Mouse (Mus musculus) cerebellum, adult 8-10 months (tissue): ENCODE results near the gene Ranbp10.

ENCODE experiments used
- DNase-seq: peaks from one replicate; pipeline ENCODE4 v3.0.0; 2022

The Ranbp10 gene

GRCm38 (mm10) chr8:105826861-105827848 lies at the start of gene Ranbp10, which contains the start of gene Tsnaxip1:
TSS of gene Ranbp10 (minus strand) at chr8:105827350.
TSS of gene Tsnaxip1 (plus strand) at chr8:105827731.
- peak; percentile 95 for DNase-seq

- no peak for DNase-seq
Measured at GRCm38 (mm10) chr8:105874301-105874700, 47.2 kb upstream of the Ranbp10 start.

GRCm38 (mm10) chr8:105866364-105867029 lies 39.3 kb upstream of the Ranbp10 start:
- no peak for DNase-seq

- DNase-seq, result no peak
Measured at GRCm38 (mm10) chr8:105861951-105862350, 34.8 kb upstream of the Ranbp10 start.

- peak; percentile 89 for DNase-seq
Measured at GRCm38 (mm10) chr8:105860143-105860981, 33.2 kb upstream of the Ranbp10 start, which contains the start of gene Nutf2. TSS of gene Nutf2 (plus strand) at chr8:105860580.

GRCm38 (mm10) chr8:105859314-105859713 lies 32.2 kb upstream of the Ranbp10 start:
- no peak for DNase-seq

GRCm38 (mm10) chr8:105858495-105858894 lies 31.3 kb upstream of the Ranbp10 start:
- no peak for DNase-seq

- no peak for DNase-seq
Measured at GRCm38 (mm10) chr8:105856168-105856835, 29.2 kb upstream of the Ranbp10 start.

GRCm38 (mm10) chr8:105855248-105856167 lies 28.4 kb upstream of the Ranbp10 start:
- peak; percentile 57 for DNase-seq

GRCm38 (mm10) chr8:105854715-105855216 lies 27.6 kb upstream of the Ranbp10 start, which contains the start of gene Thap11:
TSS of gene Thap11 (plus strand) at chr8:105855132.
- peak; percentile 88 for DNase-seq

GRCm38 (mm10) chr8:105854303-105854702 lies 27.2 kb upstream of the Ranbp10 start:
- peak; percentile 44 for DNase-seq

- no peak for DNase-seq
Measured at GRCm38 (mm10) chr8:105853178-105853577, 26.0 kb upstream of the Ranbp10 start, which contains the start of gene Cenpt. TSS of gene Cenpt (minus strand) at chr8:105853278.

GRCm38 (mm10) chr8:105852146-105852729 lies 25.1 kb upstream of the Ranbp10 start:
- no peak for DNase-seq

GRCm38 (mm10) chr8:105851651-105852143 lies 24.5 kb upstream of the Ranbp10 start:
- peak; percentile 78 for DNase-seq

- DNase-seq, result no peak
Measured at GRCm38 (mm10) chr8:105850611-105851010, 23.5 kb upstream of the Ranbp10 start.

GRCm38 (mm10) chr8:105850014-105850413 lies 22.9 kb upstream of the Ranbp10 start:
- DNase-seq, result no peak

GRCm38 (mm10) chr8:105846678-105847077 lies 19.5 kb upstream of the Ranbp10 start:
- DNase-seq, result no peak

GRCm38 (mm10) chr8:105839209-105839608 lies 12.1 kb upstream of the Ranbp10 start:
- no peak for DNase-seq

- DNase-seq, result no peak
Measured at GRCm38 (mm10) chr8:105836991-105837390, 9.8 kb upstream of the Ranbp10 start.

GRCm38 (mm10) chr8:105835318-105835717 lies 8.2 kb upstream of the Ranbp10 start:
- DNase-seq, result no peak
